Mouse (Mus musculus) G1E (cell line): Measurements from ENCODE around the gene App. TPM values are rescaled to one million over a fixed set of nuclear protein-coding genes. Genes with fewer than 3 reads are reported as not detected.

Experiments used
- ATAC-seq: 2 replicates; pipeline ENCODE4 v1.8.0; 2016; ENCODE audit warnings: mild to moderate bottlenecking; ENCODE audit not compliant: insufficient number of reproducible peaks, poor library complexity, low FRiP score, severe bottlenecking; ENCODE audit errors: extremely low read depth
- DNase-seq: peaks from one replicate; pipeline ENCODE4 v3.0.0; 2012; ENCODE audit warnings: low spot score
- H3K27me3 ChIP-seq: 2 replicates; pipeline ENCODE4 v1.6.1; 2012; ENCODE audit warnings: mild to moderate bottlenecking, low read length, inconsistent platforms; ENCODE audit not compliant: insufficient read depth
- H3K36me3 ChIP-seq: replicated peaks from 2 replicates; pipeline ENCODE3; 2012; ENCODE audit warnings: mild to moderate bottlenecking, inconsistent platforms
- H3K4me1 ChIP-seq: 2 replicates; pipeline ENCODE4 v1.6.1; 2012; ENCODE audit warnings: low read depth, low read length, inconsistent platforms, mixed read lengths; ENCODE audit not compliant: insufficient read depth
- H3K4me3 ChIP-seq: 2 replicates; pipeline ENCODE4 v1.5.1; 2012; ENCODE audit warnings: low read depth, mild to moderate bottlenecking, inconsistent platforms, low read length, moderate library complexity, mixed read lengths
- H3K9me3 ChIP-seq: replicated peaks from 2 replicates; pipeline ENCODE4 v1.6.1; 2012; ENCODE audit warnings: inconsistent platforms
- CTCF ChIP-seq: IDR thresholded peaks from 2 replicates; pipeline ENCODE4 v1.5.1; 2012; ENCODE audit warnings: low read depth, low read length, inconsistent platforms, mixed read lengths
- GATA1 ChIP-seq: IDR thresholded peaks from 2 replicates; pipeline ENCODE4 v1.6.1; 2012; ENCODE audit warnings: borderline replicate concordance, low read length, inconsistent platforms, mixed read lengths
- GATA2 ChIP-seq: IDR thresholded peaks from 2 replicates; pipeline ENCODE4 v1.6.1; 2012; ENCODE audit warnings: low read depth, low read length, inconsistent platforms, borderline replicate concordance
- POLR2AphosphoS5 ChIP-seq: IDR thresholded peaks from 2 replicates; pipeline ENCODE4 v1.6.1; 2012; ENCODE audit warnings: low read depth, low read length, inconsistent platforms; ENCODE audit not compliant: insufficient replicate concordance
- TAL1 ChIP-seq: conservative IDR thresholded peaks from 2 replicates; pipeline ENCODE4 v1.6.1; 2012; ENCODE audit warnings: low read depth, low read length, inconsistent platforms, mixed read lengths
- polyA plus RNA-seq: library from polyadenylated mRNA; stranded (reverse); fragments of >175 nt; gene quantifications from 2 replicates; pipeline ENCODE4 v1.2.3, GENCODE M21; 2012
- total RNA-seq, 2 experiments: library from RNA; stranded (forward) in 1 of 2; stranded (reverse) in 1 of 2; fragments of 200-1000 nt in 1 of 2; fragments of >200 nt in 1 of 2; fragmentation: Nextera tagmentation in 1 of 2; gene quantifications; 2 replicates each; pipeline ENCODE4 v1.2.3; 2014 to 2017

Gene App
- total and polyA plus RNA-seq, 3 experiments, result 0.27 TPM; not detected in 2

- no peak for TF ChIP-seq CTCF
- TF ChIP-seq POLR2AphosphoS5, result no peak
- no peak for TF ChIP-seq GATA1
- no peak for TF ChIP-seq GATA2
- no peak for TF ChIP-seq TAL1
- H3K4me3 ChIP-seq, result no peak overlapping the region
- no peaks in the 10 kb centered on the region for H3K36me3 ChIP-seq
- DNase-seq, result no peak
- H3K27me3 ChIP-seq, result no peaks in the 10 kb centered on the region
- H3K9me3 ChIP-seq, result peaks cover 29% of the 10 kb centered on the region
- H3K4me1 ChIP-seq, result no peaks in the 10 kb centered on the region
- ATAC-seq, result no peak
These were observed 154.3 kb downstream of the App start for GRCm38 (mm10) chr16:85019273-85019672.

DNA sequence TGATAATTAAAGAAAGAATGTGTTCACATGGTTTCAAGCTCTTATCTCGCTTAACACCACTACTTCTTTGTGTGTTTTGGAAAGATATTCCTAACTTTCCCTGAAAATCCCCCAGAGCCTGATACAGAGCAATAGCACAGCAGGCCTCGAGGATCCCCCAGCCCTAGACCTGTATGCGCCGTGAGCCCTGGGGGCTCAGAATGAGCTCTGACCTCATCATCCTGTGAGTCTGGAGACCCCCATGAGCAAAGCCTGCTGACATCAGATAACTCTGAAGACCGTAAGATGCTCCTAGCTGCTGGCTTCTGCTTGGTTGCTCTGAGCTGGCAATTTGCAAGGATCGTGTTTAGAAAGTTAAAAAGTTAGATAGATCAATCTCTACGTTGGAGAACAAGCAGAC, 155.7 kb downstream of the App start:
- Histone ChIP-seq H3K4me1 (no peaks in the 10 kb centered on the region), H3K27me3 (no peaks in the 10 kb centered on the region), H3K36me3 (no peaks in the 10 kb centered on the region), H3K9me3 (peaks cover 28% of the 10 kb centered on the region), H3K4me3 (no peak overlapping the region)
- ATAC-seq (no peak), DNase-seq (no peak)
- TF ChIP-seq TAL1, result no peak
- no peak for TF ChIP-seq POLR2AphosphoS5
- no peak for TF ChIP-seq GATA2
- TF ChIP-seq CTCF, result no peak
- TF ChIP-seq GATA1, result no peak

GRCm38 (mm10) chr16:85012695-85013094, 160.9 kb downstream of the App start:
- Histone ChIP-seq H3K4me3 (no peak overlapping the region), H3K9me3 (peaks cover 42% of the 10 kb centered on the region), H3K4me1 (no peaks in the 10 kb centered on the region), H3K27me3 (no peaks in the 10 kb centered on the region), H3K36me3 (no peaks in the 10 kb centered on the region)
- ATAC-seq (no peak), DNase-seq (no peak)
- TF ChIP-seq GATA1 (no peak), GATA2 (no peak), TAL1 (no peak), CTCF (no peak), POLR2AphosphoS5 (no peak)

- no peak overlapping the region for H3K4me3 ChIP-seq
- peaks cover 42% of the 10 kb centered on the region for H3K9me3 ChIP-seq
- ATAC-seq (no peak), DNase-seq (no peak)
- H3K36me3 ChIP-seq, result no peaks in the 10 kb centered on the region
- TF ChIP-seq POLR2AphosphoS5, result no peak
- TF ChIP-seq GATA2, result no peak
- no peak for TF ChIP-seq GATA1
- TF ChIP-seq CTCF, result no peak
- TF ChIP-seq TAL1, result no peak
- no peaks in the 10 kb centered on the region for H3K4me1 ChIP-seq
- H3K27me3 ChIP-seq, result no peaks in the 10 kb centered on the region
These were observed 161.4 kb downstream of the App start for GRCm38 (mm10) chr16:85012172-85012571.

DNA sequence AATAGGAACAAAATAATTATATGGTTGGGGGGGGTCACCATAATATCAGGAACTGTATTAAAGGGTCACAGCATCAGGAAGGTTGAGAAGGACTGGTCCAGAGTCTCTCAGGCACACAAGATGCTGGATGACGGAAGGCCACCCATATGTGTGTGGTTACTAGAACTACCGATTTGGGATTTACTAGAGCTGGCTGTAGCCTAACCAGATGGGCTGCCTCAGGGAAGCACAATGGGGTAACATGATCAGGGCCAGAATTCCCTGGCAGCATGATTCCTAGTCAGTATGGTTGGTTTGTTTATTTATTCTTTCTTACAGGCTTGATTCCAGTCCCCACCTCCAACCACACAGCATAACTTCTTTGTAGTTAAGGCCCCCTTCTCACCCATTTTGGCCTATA, 162.9 kb downstream of the App start:
- Histone ChIP-seq H3K9me3 (peaks cover 37% of the 10 kb centered on the region), H3K27me3 (no peaks in the 10 kb centered on the region), H3K4me3 (no peak overlapping the region), H3K36me3 (no peaks in the 10 kb centered on the region), H3K4me1 (no peaks in the 10 kb centered on the region)
- DNase-seq, result no peak
- TF ChIP-seq CTCF (no peak), GATA1 (no peak), GATA2 (no peak), TAL1 (no peak), POLR2AphosphoS5 (no peak)
- no peak for ATAC-seq

DNA sequence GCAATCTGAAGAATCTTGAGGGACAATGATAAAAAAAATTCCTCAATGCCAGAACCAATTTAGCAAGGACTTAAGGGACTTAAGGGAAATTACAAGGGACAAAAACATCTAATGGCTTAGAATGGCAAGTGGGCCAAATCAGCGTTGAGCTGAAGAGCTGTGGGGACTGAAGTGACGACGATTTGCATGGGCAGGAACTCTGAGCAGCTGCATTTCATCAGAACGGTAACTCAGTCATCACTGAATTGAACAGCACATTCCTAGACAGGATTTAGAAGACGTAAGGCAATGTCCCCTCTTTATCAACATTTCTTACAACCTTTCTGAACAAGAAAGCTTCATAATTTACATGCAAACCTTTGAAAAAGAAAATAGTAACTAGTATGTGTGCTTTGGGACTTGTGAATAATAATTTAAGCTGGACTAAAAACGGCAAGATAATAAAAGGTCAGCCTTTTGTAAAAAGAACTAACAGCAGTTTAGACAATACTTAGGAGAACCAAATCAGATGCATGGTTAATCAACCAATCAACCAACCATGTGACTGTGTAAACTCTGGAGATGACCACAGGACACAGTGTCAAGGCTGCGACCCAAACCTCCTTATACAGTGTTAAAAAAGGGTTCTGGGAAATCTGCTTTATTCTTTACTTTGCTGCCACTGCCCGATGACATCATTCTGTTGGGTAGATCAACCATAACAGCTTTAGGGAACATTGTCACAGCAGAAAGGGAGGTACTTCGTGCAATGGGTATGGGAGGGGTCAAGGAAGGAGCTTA, 164.5 kb downstream of the App start:
- H3K4me3 ChIP-seq, result no peak overlapping the region
- peaks cover 32% of the 10 kb centered on the region for H3K9me3 ChIP-seq
- no peaks in the 10 kb centered on the region for H3K4me1 ChIP-seq
- no peaks in the 10 kb centered on the region for H3K36me3 ChIP-seq
- ATAC-seq (no peak), DNase-seq (no peak)
- TF ChIP-seq TAL1, result no peak
- TF ChIP-seq CTCF, result no peak
- no peak for TF ChIP-seq POLR2AphosphoS5
- no peak for TF ChIP-seq GATA1
- TF ChIP-seq GATA2, result no peak
- no peaks in the 10 kb centered on the region for H3K27me3 ChIP-seq
